Mouse (Mus musculus) kidney, adult 2 months (tissue): ENCODE data around the gene Capns2. TPM values are rescaled to one million over a fixed set of nuclear protein-coding genes. Genes with fewer than 3 reads are reported as not detected.

Experiments
- DNase-seq: peaks from one replicate; pipeline ENCODE4 v3.0.0; 2021
- H3K27ac ChIP-seq: fragments of 200-500 bp; 2 replicates; pipeline ENCODE4 v1.5.1; 2012; ENCODE audit warnings: low read depth, low read length, control low read depth, inconsistent platforms; ENCODE audit not compliant: insufficient read depth
- H3K27me3 ChIP-seq: fragments of 200-500 bp; replicated peaks from 2 replicates; pipeline ENCODE4 v1.6.1; 2012; ENCODE audit warnings: mild to moderate bottlenecking, moderate library complexity, low read length, inconsistent platforms; ENCODE audit not compliant: control insufficient read depth, insufficient read depth
- H3K36me3 ChIP-seq: fragments of 200-500 bp; 2 replicates; pipeline ENCODE4 v1.6.1; 2012; ENCODE audit warnings: mild to moderate bottlenecking, moderate library complexity, low read length, inconsistent platforms; ENCODE audit not compliant: control insufficient read depth, insufficient read depth
- H3K4me1 ChIP-seq: fragments of 200-500 bp; 2 replicates; pipeline ENCODE4 v1.6.1; 2011; ENCODE audit warnings: low read length; ENCODE audit not compliant: control insufficient read depth, insufficient read depth
- H3K4me3 ChIP-seq: fragments of 200-500 bp; 2 replicates; pipeline ENCODE4 v1.5.1; 2011; ENCODE audit warnings: mild to moderate bottlenecking, low read depth, low read length, control low read depth; ENCODE audit not compliant: insufficient read depth
- CTCF ChIP-seq: fragments of 200-500 bp; conservative IDR thresholded peaks from 2 replicates; pipeline ENCODE4 v1.5.1; 2011; ENCODE audit warnings: low read depth, mild to moderate bottlenecking, control low read depth, low read length, moderate library complexity, mixed read lengths; ENCODE audit not compliant: insufficient read depth, insufficient read length
- POLR2A ChIP-seq: fragments of 200-500 bp; IDR thresholded peaks from one replicate; pipeline ENCODE4 v1.6.1; 2011; ENCODE audit warnings: low read depth, low read length, control low read depth
- WGBS: fragments of 180-500 bp; shearing (Covaris S2); methylation state at CpG from one replicate; pipeline ENCODE4 v1.1.7; 2018; 5-methylcytosine and 5-hydroxymethylcytosine counted together
- polyA plus RNA-seq: library from polyadenylated mRNA; depleted of rRNA; stranded (reverse); fragments of >200 nt; gene quantifications from 2 replicates; pipeline ENCODE4 v1.2.3, GENCODE M21; 2012

Capns2 gene
- polyA plus RNA-seq, 1 experiment = 0.16 TPM

DNA sequence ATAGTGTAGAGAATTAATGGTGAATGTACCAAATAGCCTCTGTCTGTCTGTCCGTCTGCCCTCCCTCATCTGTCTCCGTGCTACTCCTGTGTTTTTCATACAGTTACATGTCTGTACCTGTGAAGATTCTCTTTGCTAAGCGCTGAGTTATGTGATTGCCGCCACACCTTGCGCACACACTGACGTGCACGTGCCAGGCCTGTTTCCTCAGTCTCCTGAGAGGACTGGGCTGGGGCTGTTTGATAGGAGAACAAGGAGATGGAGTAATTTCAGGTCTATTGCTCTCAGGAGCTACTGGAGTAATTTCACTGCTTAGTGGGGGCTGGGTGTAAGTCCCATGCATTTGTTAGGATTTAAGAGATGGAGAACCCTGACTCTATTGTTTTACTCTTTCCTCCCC lies 6.2 kb upstream of the Capns2 start:
- Histone ChIP-seq H3K27ac (no peak overlapping the region), H3K4me3 (no peak overlapping the region), H3K4me1 (no peaks in the 10 kb centered on the region), H3K27me3 (no peaks in the 10 kb centered on the region; the same call in 1 of the 2 replicates), H3K36me3 (no peaks in the 10 kb centered on the region)
- 88% methylated on average over 7 of the region's 7 CpGs for WGBS
- TF ChIP-seq POLR2A (no peak), CTCF (no peak)
- no peak for DNase-seq

GRCm38 (mm10) chr8:92896056-92896455 lies 5.2 kb upstream of the Capns2 start:
- no peak for TF ChIP-seq POLR2A
- TF ChIP-seq CTCF = no peak
- Histone ChIP-seq H3K27ac (no peak overlapping the region), H3K27me3 (no peaks in the 10 kb centered on the region; the same call in 1 of the 2 replicates), H3K4me1 (no peaks in the 10 kb centered on the region), H3K36me3 (no peaks in the 10 kb centered on the region), H3K4me3 (no peak overlapping the region)
- WGBS = 65% methylated on average over 1 of the region's 1 CpGs
- no peak for DNase-seq

- H3K4me3 ChIP-seq = no peak overlapping the region
- TF ChIP-seq POLR2A (no peak), CTCF (no peak)
- 55% methylated on average over 5 of the region's 5 CpGs for WGBS
- no peaks in the 10 kb centered on the region; the same call in 1 of the 2 replicates for H3K27me3 ChIP-seq
- no peak overlapping the region for H3K27ac ChIP-seq
- H3K4me1 ChIP-seq = no peaks in the 10 kb centered on the region
- peak; percentile 4 for DNase-seq
- no peaks in the 10 kb centered on the region for H3K36me3 ChIP-seq
Measured at GRCm38 (mm10) chr8:92896611-92897010, 4.6 kb upstream of the Capns2 start.

DNA sequence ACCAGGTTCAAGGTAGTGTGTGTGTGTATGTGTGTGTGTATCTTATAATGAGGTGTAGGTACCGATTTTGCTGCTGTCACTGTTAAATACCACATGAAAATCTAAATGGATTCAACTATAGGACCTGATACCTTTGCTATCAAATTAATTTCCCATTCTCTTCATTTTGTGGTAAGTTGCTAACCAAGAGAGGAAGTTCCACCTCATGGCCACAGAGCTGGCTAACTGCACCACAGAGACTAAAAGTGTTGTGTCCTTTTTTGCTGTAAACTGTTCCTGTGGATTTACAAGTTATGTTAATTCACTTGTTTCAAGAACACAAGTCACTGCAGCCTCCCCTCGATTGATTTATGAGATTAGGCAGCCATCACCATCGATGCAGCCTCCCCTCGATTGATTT lies 3.4 kb upstream of the Capns2 start:
- no peak for DNase-seq
- no peak overlapping the region for H3K4me3 ChIP-seq
- H3K27me3 ChIP-seq = no peaks in the 10 kb centered on the region; the same call in 1 of the 2 replicates
- TF ChIP-seq POLR2A = no peak
- no peak for TF ChIP-seq CTCF
- H3K4me1 ChIP-seq = no peaks in the 10 kb centered on the region
- WGBS = 67% methylated on average over 4 of the region's 4 CpGs
- H3K27ac ChIP-seq = no peak overlapping the region
- H3K36me3 ChIP-seq = no peaks in the 10 kb centered on the region

DNA sequence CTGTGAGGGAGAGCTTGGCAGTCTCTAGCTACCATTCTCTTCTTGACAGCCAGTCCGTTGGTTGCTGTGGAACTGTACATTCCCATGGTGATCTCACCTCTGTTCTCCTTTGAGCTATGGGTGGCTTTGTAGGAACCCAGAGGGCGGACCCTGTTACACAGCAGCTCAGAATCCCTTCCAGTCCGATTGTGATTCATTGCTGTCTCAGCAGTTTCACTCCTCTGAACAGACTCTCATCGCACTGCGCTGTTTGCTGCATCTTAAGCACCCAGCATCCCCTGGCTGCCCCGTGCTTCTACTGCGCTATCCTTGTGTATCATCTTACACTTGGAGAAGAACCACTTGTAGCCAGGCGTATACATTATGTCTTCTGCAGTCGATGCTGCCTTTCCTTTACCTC lies 1.6 kb upstream of the Capns2 start:
- DNase-seq = no peak
- H3K4me1 ChIP-seq = no peaks in the 10 kb centered on the region
- WGBS = 67% methylated on average over 9 of the region's 9 CpGs
- H3K27me3 ChIP-seq = no peaks in the 10 kb centered on the region; the same call in 1 of the 2 replicates
- no peaks in the 10 kb centered on the region for H3K36me3 ChIP-seq
- H3K27ac ChIP-seq = no peak overlapping the region
- no peak overlapping the region for H3K4me3 ChIP-seq
- TF ChIP-seq CTCF (no peak), POLR2A (no peak)

DNA sequence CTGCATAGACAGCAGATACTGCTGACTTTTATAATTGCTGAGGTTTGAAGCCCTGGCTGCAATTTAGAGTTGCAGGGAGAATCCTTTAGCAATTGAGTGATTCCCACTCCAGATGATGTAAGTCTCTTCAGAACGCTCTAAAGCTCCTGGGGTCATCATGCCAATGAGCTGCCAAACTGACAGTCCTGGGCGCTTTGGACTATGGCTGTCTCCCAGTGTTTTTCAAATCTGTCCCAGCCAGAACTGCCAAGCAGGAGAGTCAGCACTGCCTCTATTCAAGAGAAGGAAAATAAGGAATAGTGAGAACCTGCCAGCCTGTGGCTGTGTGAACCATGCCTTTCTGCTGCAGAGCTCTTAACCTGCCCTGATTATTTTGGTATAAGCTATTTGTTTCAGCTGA lies 1.8 kb downstream of the Capns2 start:
- no peaks in the 10 kb centered on the region for H3K27me3 ChIP-seq
- no peak for DNase-seq
- 79% methylated on average over 2 of the region's 2 CpGs for WGBS
- no peaks in the 10 kb centered on the region for H3K36me3 ChIP-seq
- H3K4me3 ChIP-seq = no peak overlapping the region
- no peaks in the 10 kb centered on the region for H3K4me1 ChIP-seq
- TF ChIP-seq CTCF = no peak
- no peak for TF ChIP-seq POLR2A
- H3K27ac ChIP-seq = no peak overlapping the region

DNA sequence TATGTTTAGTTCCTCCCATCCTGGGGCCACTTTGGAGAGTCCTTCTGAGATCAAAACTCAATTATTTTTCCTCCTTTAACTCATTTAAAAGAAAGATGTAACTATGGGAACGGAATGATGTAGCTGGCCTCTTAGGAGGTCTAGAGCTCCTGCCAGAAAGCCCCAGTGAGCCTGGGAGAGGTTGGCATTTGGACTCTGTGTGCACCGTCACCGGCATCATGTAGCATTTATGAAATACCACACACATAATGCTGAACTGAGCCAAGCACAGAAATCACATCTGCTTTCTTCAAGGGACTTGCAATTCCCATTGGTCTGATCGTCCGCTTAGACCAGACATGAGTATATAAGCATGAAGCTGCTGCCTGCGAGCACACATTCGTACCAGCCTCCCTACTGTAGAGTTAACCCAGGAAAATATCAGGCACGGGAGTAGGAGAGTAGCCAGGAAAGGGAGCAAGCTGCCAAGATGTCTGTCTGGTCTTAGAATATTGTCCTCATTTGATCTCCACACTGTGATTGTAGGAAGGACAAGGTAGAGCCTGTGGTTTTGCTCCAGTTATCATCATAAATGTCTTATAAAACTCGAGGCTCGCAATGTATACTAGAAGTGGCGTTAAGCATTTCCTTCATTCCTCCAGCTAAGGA lies 2.4 kb downstream of the Capns2 start:
- Histone ChIP-seq H3K4me1 (no peaks in the 10 kb centered on the region), H3K36me3 (no peaks in the 10 kb centered on the region), H3K27me3 (no peaks in the 10 kb centered on the region), H3K4me3 (no peak overlapping the region), H3K27ac (no peak overlapping the region)
- no peak for DNase-seq
- 91% methylated on average over 11 of the region's 11 CpGs for WGBS
- TF ChIP-seq POLR2A = no peak
- no peak for TF ChIP-seq CTCF
